Mouse (Mus musculus): ENCODE results near the gene 4930583I09Rik. TPM values are rescaled to one million over a fixed set of nuclear protein-coding genes. Genes with fewer than 3 reads are reported as not detected.

Gene 4930583I09Rik
- total RNA-seq, 1 experiment = not detected

DNA sequence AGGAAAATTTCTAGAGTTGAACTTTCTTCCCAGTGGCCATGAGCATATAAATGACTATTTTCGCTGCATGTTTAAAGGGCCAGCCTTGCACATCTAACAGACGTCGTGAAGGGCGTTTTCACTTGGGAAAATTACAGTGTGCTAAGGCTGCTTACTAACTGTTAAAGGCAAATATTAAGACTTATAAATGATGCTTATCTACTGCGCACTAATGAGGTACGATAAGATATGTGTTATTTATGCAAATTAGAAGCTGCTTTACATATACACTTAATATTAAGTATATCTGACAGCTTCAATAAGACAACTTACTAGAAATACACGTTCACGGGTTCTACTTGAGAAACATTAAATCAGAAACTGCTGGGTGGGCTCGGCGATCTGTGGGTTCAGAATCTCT, 481 bp upstream of the 4930583I09Rik start:
- H3K9me3 ChIP-seq (ENCODE audit: control insufficient read depth, insufficient read depth, low read depth, low read length) = no peaks in the 10 kb centered on the region
- no peak for TF ChIP-seq ZNF384 (IDR thresholded peaks at IDR 0.05; ENCODE audit: low read depth, low read length)
- no peak for TF ChIP-seq MAFK (IDR thresholded peaks at IDR 0.05; ENCODE audit: insufficient read depth, low read depth, low read length)
- no peak for TF ChIP-seq CHD2 (IDR thresholded peaks at IDR 0.05; ENCODE audit: low read depth, low read length)
- no peak for TF ChIP-seq ZC3H11A (IDR thresholded peaks at IDR 0.05; ENCODE audit: borderline replicate concordance, low read depth, low read length)
- no peak for TF ChIP-seq HCFC1 (IDR thresholded peaks at IDR 0.05; ENCODE audit: borderline replicate concordance, insufficient read depth, low read length)
- H3K4me1 ChIP-seq (ENCODE audit: control insufficient read depth in 2 of 2, insufficient read depth in 2 of 2, low read length in 2 of 2, poor library complexity in 1 of 2) = no peaks in the 10 kb centered on the region
- no peaks in the 10 kb centered on the region for H3K36me3 ChIP-seq (ENCODE audit: control insufficient read depth, insufficient read depth, low read length, poor library complexity, severe bottlenecking)
- no peak overlapping the region for H3K9ac ChIP-seq (ENCODE audit: insufficient read depth, low read depth, low read length, poor library complexity, severe bottlenecking)
- H3K27ac ChIP-seq (ENCODE audit: insufficient read depth, low read depth, low read length, poor library complexity, severe bottlenecking) = no peak overlapping the region
- no peak for DNase-seq (ENCODE audit: low read depth, low spot score)
- no peak overlapping the region for H3K4me3 ChIP-seq (ENCODE audit: insufficient read depth in 1 of 2, low read depth in 1 of 2, low read length in 2 of 2, poor library complexity in 1 of 2, severe bottlenecking in 1 of 2)
- in situ Hi-C loops (cut with MboI; ENCODE audit: low sequenced_read_pairs in 2 of 2, unreplicated experiment in 2 of 2) = no loop called here

DNA sequence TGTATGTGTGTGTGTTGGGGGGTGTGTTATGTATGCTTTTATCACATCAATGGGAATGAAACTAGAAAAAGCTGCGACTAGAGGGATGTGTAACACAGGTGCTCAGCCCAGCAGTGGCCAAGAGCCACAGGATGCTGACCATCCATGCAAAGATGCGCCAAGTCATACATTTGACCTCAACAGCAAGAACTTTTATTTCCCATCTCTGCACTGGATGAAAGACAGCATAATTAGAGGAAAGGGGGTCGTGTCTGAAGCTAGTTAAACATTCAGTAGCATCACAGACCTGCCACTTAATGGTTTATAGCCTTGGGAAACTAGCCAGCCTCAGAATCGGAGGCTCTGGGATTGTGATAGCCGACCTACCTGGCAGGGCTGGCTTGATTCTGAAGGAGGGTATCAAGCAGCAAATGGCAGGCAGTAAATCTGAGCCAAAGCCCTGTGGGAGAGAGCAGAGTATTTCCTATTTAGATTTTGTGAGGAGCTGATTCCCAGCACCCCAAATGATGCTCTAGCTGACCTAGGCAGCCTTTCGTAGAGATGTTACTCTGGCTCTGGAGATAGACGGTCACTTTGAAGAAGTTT, 1.9 kb downstream of the 4930583I09Rik start:
- Histone ChIP-seq H3K9me3 (ENCODE audit: control insufficient read depth, insufficient read depth, low read depth, low read length) (no peaks in the 10 kb centered on the region), H3K36me3 (ENCODE audit: control insufficient read depth, insufficient read depth, low read length, poor library complexity, severe bottlenecking) (no peaks in the 10 kb centered on the region), H3K27ac (ENCODE audit: insufficient read depth, low read depth, low read length, poor library complexity, severe bottlenecking) (no peak overlapping the region), H3K9ac (ENCODE audit: insufficient read depth, low read depth, low read length, poor library complexity, severe bottlenecking) (no peak overlapping the region), H3K4me3 (ENCODE audit: insufficient read depth in 1 of 2, low read depth in 1 of 2, low read length in 2 of 2, poor library complexity in 1 of 2, severe bottlenecking in 1 of 2) (no peak overlapping the region), H3K4me1 (ENCODE audit: control insufficient read depth in 2 of 2, insufficient read depth in 2 of 2, low read length in 2 of 2, poor library complexity in 1 of 2) (no peaks in the 10 kb centered on the region)
- in situ Hi-C loops (cut with MboI; ENCODE audit: low sequenced_read_pairs in 2 of 2, unreplicated experiment in 2 of 2) = no loop called here
- no peak for DNase-seq (ENCODE audit: low read depth, low spot score)
- TF ChIP-seq CHD2 (IDR thresholded peaks at IDR 0.05; ENCODE audit: low read depth, low read length) (no peak), MAFK (IDR thresholded peaks at IDR 0.05; ENCODE audit: insufficient read depth, low read depth, low read length) (no peak), ZC3H11A (IDR thresholded peaks at IDR 0.05; ENCODE audit: borderline replicate concordance, low read depth, low read length) (no peak)

DNA sequence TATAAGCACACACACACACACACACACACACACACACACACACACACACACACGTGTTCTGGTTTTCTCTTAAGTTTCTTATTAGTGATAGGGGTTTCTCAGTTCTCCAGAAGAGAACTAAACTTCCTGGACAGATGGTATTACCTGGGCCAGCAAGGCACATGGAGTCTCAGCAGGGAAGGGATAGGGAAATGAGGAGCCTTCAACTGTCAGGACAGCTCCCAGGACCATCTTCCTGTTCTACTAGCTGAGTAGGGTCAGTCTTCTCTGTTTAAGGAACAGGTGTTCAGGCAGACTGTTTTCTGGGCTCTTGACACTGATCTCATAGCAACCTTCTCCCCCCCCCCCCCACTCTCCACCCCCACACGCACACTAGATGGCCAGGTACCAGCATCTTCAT, 2.8 kb downstream of the 4930583I09Rik start:
- Histone ChIP-seq H3K9me3 (ENCODE audit: control insufficient read depth, insufficient read depth, low read depth, low read length) (no peaks in the 10 kb centered on the region), H3K4me3 (ENCODE audit: insufficient read depth in 1 of 2, low read depth in 1 of 2, low read length in 2 of 2, poor library complexity in 1 of 2, severe bottlenecking in 1 of 2) (no peak overlapping the region), H3K27ac (ENCODE audit: insufficient read depth, low read depth, low read length, poor library complexity, severe bottlenecking) (no peak overlapping the region), H3K9ac (ENCODE audit: insufficient read depth, low read depth, low read length, poor library complexity, severe bottlenecking) (no peak overlapping the region), H3K4me1 (ENCODE audit: control insufficient read depth in 2 of 2, insufficient read depth in 2 of 2, low read length in 2 of 2, poor library complexity in 1 of 2) (no peaks in the 10 kb centered on the region), H3K36me3 (ENCODE audit: control insufficient read depth, insufficient read depth, low read length, poor library complexity, severe bottlenecking) (no peaks in the 10 kb centered on the region)
- no peak for DNase-seq (ENCODE audit: low read depth, low spot score)
- in situ Hi-C loops (cut with MboI; ENCODE audit: low sequenced_read_pairs in 2 of 2, unreplicated experiment in 2 of 2) = no loop called here
- TF ChIP-seq CHD2 (IDR thresholded peaks at IDR 0.05; ENCODE audit: low read depth, low read length) (no peak), MAFK (IDR thresholded peaks at IDR 0.05; ENCODE audit: insufficient read depth, low read depth, low read length) (no peak), ZNF384 (IDR thresholded peaks at IDR 0.05; ENCODE audit: low read depth, low read length) (no peak), HCFC1 (IDR thresholded peaks at IDR 0.05; ENCODE audit: borderline replicate concordance, insufficient read depth, low read length) (no peak), ZC3H11A (IDR thresholded peaks at IDR 0.05; ENCODE audit: borderline replicate concordance, low read depth, low read length) (no peak)

DNA sequence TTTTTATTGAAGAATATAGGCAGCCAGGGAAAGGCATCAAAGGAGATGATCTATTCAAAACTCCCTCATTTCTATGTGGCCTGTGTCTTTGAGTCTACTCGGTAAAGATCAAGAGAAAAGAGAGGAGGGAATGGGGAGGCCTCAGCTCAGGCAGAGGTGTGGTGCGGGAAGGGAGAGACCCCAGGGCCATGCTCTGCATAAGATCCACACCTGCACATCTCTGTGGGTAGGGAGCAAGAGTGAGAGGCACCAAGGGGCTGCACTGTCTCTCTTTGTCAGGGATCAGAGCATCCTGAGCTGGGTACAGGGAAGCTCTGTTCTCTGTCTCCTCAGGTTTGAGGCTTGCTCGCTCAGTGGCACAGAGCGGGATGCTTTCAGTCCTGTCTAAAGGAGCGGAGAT, 8.4 kb downstream of the 4930583I09Rik start:
- Histone ChIP-seq H3K9me3 (ENCODE audit: control insufficient read depth, insufficient read depth, low read depth, low read length) (no peaks in the 10 kb centered on the region), H3K4me3 (ENCODE audit: insufficient read depth in 1 of 2, low read depth in 1 of 2, low read length in 2 of 2, poor library complexity in 1 of 2, severe bottlenecking in 1 of 2) (no peak overlapping the region), H3K27ac (ENCODE audit: insufficient read depth, low read depth, low read length, poor library complexity, severe bottlenecking) (no peak overlapping the region), H3K9ac (ENCODE audit: insufficient read depth, low read depth, low read length, poor library complexity, severe bottlenecking) (no peak overlapping the region), H3K4me1 (ENCODE audit: control insufficient read depth in 2 of 2, insufficient read depth in 2 of 2, low read length in 2 of 2, poor library complexity in 1 of 2) (no peaks in the 10 kb centered on the region), H3K36me3 (ENCODE audit: control insufficient read depth, insufficient read depth, low read length, poor library complexity, severe bottlenecking) (no peaks in the 10 kb centered on the region)
- in situ Hi-C loops (cut with MboI; ENCODE audit: low sequenced_read_pairs in 2 of 2, unreplicated experiment in 2 of 2) = no loop called here
- DNase-seq (ENCODE audit: low read depth, low spot score) = no peak
- TF ChIP-seq ZNF384 (IDR thresholded peaks at IDR 0.05; ENCODE audit: low read depth, low read length) (no peak), CHD2 (IDR thresholded peaks at IDR 0.05; ENCODE audit: low read depth, low read length) (no peak), HCFC1 (IDR thresholded peaks at IDR 0.05; ENCODE audit: borderline replicate concordance, insufficient read depth, low read length) (no peak), MAFK (IDR thresholded peaks at IDR 0.05; ENCODE audit: insufficient read depth, low read depth, low read length) (no peak), ZC3H11A (IDR thresholded peaks at IDR 0.05; ENCODE audit: borderline replicate concordance, low read depth, low read length) (no peak)

DNA sequence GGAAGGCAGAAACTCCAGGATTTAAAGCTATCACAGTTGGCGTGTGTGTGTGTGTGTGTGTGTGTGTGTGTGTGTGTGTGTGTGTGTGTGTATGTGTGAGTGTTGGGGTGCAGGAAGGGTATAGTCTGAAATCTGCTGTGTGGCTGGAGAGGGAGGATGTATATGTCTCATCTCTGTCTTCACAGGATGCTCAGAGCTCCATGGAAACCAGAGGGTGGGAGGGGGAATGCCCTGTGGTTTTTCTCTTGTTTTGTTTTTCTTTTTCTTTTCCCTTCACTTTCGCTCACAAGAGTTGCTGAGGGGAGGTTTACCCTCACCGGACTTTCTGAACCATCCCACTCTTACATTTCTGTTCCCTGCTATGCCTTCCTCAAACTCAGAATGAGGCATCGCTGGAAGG, 9.0 kb downstream of the 4930583I09Rik start:
- TF ChIP-seq ZNF384 (IDR thresholded peaks at IDR 0.05; ENCODE audit: low read depth, low read length) (no peak), HCFC1 (IDR thresholded peaks at IDR 0.05; ENCODE audit: borderline replicate concordance, insufficient read depth, low read length) (no peak), CHD2 (IDR thresholded peaks at IDR 0.05; ENCODE audit: low read depth, low read length) (no peak)
- H3K4me3 ChIP-seq (ENCODE audit: insufficient read depth in 1 of 2, low read depth in 1 of 2, low read length in 2 of 2, poor library complexity in 1 of 2, severe bottlenecking in 1 of 2) = no peak overlapping the region
- no peaks in the 10 kb centered on the region for H3K36me3 ChIP-seq (ENCODE audit: control insufficient read depth, insufficient read depth, low read length, poor library complexity, severe bottlenecking)
- no peaks in the 10 kb centered on the region for H3K9me3 ChIP-seq (ENCODE audit: control insufficient read depth, insufficient read depth, low read depth, low read length)
- no peak overlapping the region for H3K27ac ChIP-seq (ENCODE audit: insufficient read depth, low read depth, low read length, poor library complexity, severe bottlenecking)
- DNase-seq (ENCODE audit: low read depth, low spot score) = no peak
- H3K9ac ChIP-seq (ENCODE audit: insufficient read depth, low read depth, low read length, poor library complexity, severe bottlenecking) = no peak overlapping the region
- no peaks in the 10 kb centered on the region for H3K4me1 ChIP-seq (ENCODE audit: control insufficient read depth in 2 of 2, insufficient read depth in 2 of 2, low read length in 2 of 2, poor library complexity in 1 of 2)
- in situ Hi-C loops (cut with MboI; ENCODE audit: low sequenced_read_pairs in 2 of 2, unreplicated experiment in 2 of 2) = no loop called here
